Mouse (Mus musculus) ES-E14 (cell line): ENCODE measurements around the gene Slc35e3. TPM values are rescaled to one million over a fixed set of nuclear protein-coding genes. Genes with fewer than 3 reads are reported as not detected.

Experiments used
- DNase-seq: peaks from one replicate; pipeline ENCODE4 v3.0.0-alpha.2; 2013; ENCODE audit warnings: low read depth, low spot score
- H3K27ac ChIP-seq: 2 replicates; pipeline ENCODE4 v1.5.1; 2012; ENCODE audit warnings: low read depth, mild to moderate bottlenecking, low read length, moderate library complexity, mixed read lengths; ENCODE audit not compliant: poor library complexity, insufficient read depth, severe bottlenecking
- H3K36me3 ChIP-seq: 2 replicates; pipeline ENCODE4 v1.6.1; 2012; ENCODE audit warnings: mild to moderate bottlenecking, low read length, moderate library complexity, mixed read lengths; ENCODE audit not compliant: control insufficient read depth, poor library complexity, insufficient read depth, severe bottlenecking
- H3K4me1 ChIP-seq, 2 experiments: fragments of 150-350 bp in 1 of 2; sonication (generic) in 1 of 2; 2 replicates each; pipeline ENCODE4 v1.6.1; 2012; ENCODE audit warnings: low read length in 2 of 2, mild to moderate bottlenecking in 1 of 2, mixed read lengths in 1 of 2; ENCODE audit not compliant: control insufficient read depth in 2 of 2, insufficient read depth in 2 of 2, poor library complexity in 1 of 2
- H3K4me3 ChIP-seq, 2 experiments: fragments of 150-350 bp in 1 of 2; sonication (generic) in 1 of 2; 2 replicates each; pipeline ENCODE4 v1.5.1; 2012; ENCODE audit warnings: low read length in 2 of 2, low read depth in 1 of 2, mild to moderate bottlenecking in 1 of 2, mixed read lengths in 1 of 2; ENCODE audit not compliant: insufficient read depth in 1 of 2, poor library complexity in 1 of 2, severe bottlenecking in 1 of 2
- H3K9ac ChIP-seq: 2 replicates; pipeline ENCODE4 v1.6.1; 2012; ENCODE audit warnings: low read depth, mild to moderate bottlenecking, low read length, mixed read lengths; ENCODE audit not compliant: poor library complexity, insufficient read depth, severe bottlenecking
- H3K9me3 ChIP-seq: fragments of 150-350 bp; sonication (generic); 2 replicates; pipeline ENCODE4 v1.6.1; 2012; ENCODE audit warnings: low read depth, mild to moderate bottlenecking, low read length; ENCODE audit not compliant: control insufficient read depth, insufficient read depth
- CHD2 ChIP-seq: IDR thresholded peaks from 2 replicates; pipeline ENCODE4 v1.6.1; 2014; ENCODE audit warnings: mild to moderate bottlenecking, low read depth, low read length, inconsistent platforms
- HCFC1 ChIP-seq: IDR thresholded peaks from 2 replicates; pipeline ENCODE4 v1.6.1; 2012; ENCODE audit warnings: low read length, inconsistent platforms, borderline replicate concordance; ENCODE audit not compliant: insufficient read depth
- MAFK ChIP-seq: IDR thresholded peaks from 2 replicates; pipeline ENCODE4 v1.6.1; 2014; ENCODE audit warnings: mild to moderate bottlenecking, low read depth, low read length, inconsistent platforms; ENCODE audit not compliant: insufficient read depth
- ZC3H11A ChIP-seq: IDR thresholded peaks from 2 replicates; pipeline ENCODE4 v1.6.1; 2012; ENCODE audit warnings: low read depth, mild to moderate bottlenecking, inconsistent platforms, low read length, borderline replicate concordance
- ZNF384 ChIP-seq: IDR thresholded peaks from 2 replicates; pipeline ENCODE4 v1.6.1; 2012; ENCODE audit warnings: low read depth, low read length, inconsistent platforms
- in situ Hi-C, 2 experiments: fragments of 600-800 bp; cut with MboI; formaldehyde crosslinking; loops; one replicate each; pipeline ENCODE4 v1.15.1; 2025; ENCODE audit warnings: low sequenced_read_pairs in 2 of 2, inconsistent platforms in 1 of 2; ENCODE audit not compliant: unreplicated experiment in 2 of 2
- total RNA-seq: library from RNA; depleted of rRNA; stranded (reverse); fragments of 300-350 nt; gene quantifications from 2 replicates; pipeline ENCODE4 v1.2.3, GENCODE M21; 2012

Gene Slc35e3
- total RNA-seq, 1 experiment, result 16.3 TPM

GRCm38 (mm10) chr10:117697561-117698115 lies 48.5 kb downstream of the Slc35e3 start:
- no peak overlapping the region; the same call in 1 of the 2 replicates for H3K27ac ChIP-seq
- H3K4me1 ChIP-seq, result peaks cover 0 to 2% of the 10 kb centered on the region in 2 experiments; a peak in 1 of 4 replicates
- H3K36me3 ChIP-seq, result peaks cover 40% of the 10 kb centered on the region
- no peak overlapping the region for H3K9ac ChIP-seq
- no peak overlapping the region for H3K4me3 ChIP-seq
- DNase-seq, result no peak
- in situ Hi-C loops, result no loop called here
- no peaks in the 10 kb centered on the region for H3K9me3 ChIP-seq
- no peak for TF ChIP-seq ZC3H11A

GRCm38 (mm10) chr10:117696827-117697560 lies 49.2 kb downstream of the Slc35e3 start:
- no peak for DNase-seq
- Histone ChIP-seq H3K27ac (no peak overlapping the region), H3K4me1 (peaks cover 0 to 2% of the 10 kb centered on the region in 2 experiments; a peak in 1 of 4 replicates), H3K9ac (no peak overlapping the region), H3K36me3 (peaks cover 41% of the 10 kb centered on the region), H3K9me3 (no peaks in the 10 kb centered on the region), H3K4me3 (no peak overlapping the region)
- in situ Hi-C loops, result no loop called here
- TF ChIP-seq CHD2 (no peak), ZC3H11A (no peak)

DNA sequence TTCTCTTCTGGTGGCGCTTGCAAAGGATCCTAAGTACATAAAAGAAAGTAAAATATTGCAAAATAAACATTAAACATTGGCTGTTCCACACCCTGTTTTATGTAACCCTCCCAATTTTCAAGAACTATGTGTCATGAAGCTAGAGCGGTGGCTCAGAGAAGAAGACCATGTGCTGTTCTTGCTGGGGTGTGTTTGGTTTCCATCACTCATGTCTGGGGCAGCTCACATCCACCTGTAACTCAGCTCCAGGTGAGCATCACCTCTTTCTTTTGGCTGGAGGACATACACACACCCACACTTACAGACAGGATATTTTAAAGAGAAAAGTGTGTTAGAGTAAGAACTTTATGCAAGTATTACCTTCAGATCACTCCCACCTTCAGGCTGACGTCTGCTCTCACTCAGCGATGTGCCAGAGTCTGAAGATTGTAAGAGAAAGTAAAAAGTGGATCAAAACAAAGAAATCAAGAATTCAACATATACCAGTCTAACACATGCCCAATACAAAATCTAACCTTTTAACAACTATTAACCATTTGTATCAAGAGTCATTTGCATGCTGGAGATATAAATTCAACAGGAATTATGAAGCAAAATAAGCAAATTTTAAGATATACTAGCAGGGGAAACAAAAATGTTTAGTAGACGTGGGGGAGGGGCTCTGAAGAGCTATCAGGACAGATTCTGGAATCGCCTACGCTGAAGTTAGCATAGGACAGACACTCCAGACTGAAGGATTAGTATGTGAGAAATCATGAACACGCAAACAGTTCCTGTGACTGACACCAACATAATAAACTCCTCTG lies 49.9 kb downstream of the Slc35e3 start:
- no peak overlapping the region for H3K27ac ChIP-seq
- no peak for DNase-seq
- H3K36me3 ChIP-seq, result peaks cover 42% of the 10 kb centered on the region
- H3K4me1 ChIP-seq, result peaks cover 0 to 2% of the 10 kb centered on the region in 2 experiments; a peak in 1 of 4 replicates
- in situ Hi-C loops, result no loop called here
- no peak overlapping the region for H3K9ac ChIP-seq
- TF ChIP-seq MAFK (no peak), HCFC1 (no peak), CHD2 (no peak), ZNF384 (no peak), ZC3H11A (no peak)
- H3K9me3 ChIP-seq, result no peaks in the 10 kb centered on the region
- H3K4me3 ChIP-seq, result no peak overlapping the region

DNA sequence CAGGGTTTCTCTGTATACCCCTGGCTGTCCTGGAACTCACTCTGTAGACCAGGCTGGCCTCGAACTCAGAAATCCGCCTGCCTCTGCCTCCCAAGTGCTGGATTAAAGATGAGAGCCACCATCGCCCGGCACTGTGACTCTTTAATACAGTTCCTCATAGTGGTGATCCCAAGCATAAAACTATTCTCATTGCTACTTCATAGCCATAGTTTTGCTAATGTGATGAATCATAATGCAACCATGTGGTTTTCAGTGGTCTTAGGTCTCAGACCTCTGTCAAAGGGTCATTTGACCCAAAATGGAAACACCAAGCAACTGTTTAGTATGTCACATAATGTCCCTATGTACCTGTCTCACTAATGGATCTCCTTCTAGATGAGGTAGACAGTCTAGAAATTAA lies 50.6 kb downstream of the Slc35e3 start:
- H3K27ac ChIP-seq, result no peak overlapping the region
- peaks cover 41% of the 10 kb centered on the region for H3K36me3 ChIP-seq

More for the DNA sequence above, 50.6 kb downstream of the Slc35e3 start:
- Histone ChIP-seq H3K9me3 (no peaks in the 10 kb centered on the region), H3K4me1 (peaks cover 0 to 2% of the 10 kb centered on the region in 2 experiments; a peak in 1 of 4 replicates), H3K9ac (no peak overlapping the region), H3K4me3 (no peak overlapping the region)
- in situ Hi-C loops, result no loop called here
- TF ChIP-seq MAFK, result no peak
- no peak for DNase-seq
